Mouse (Mus musculus): ENCODE measurements around the gene Samd14.

Gene Samd14

GRCm38 (mm10) chr11:94989562-94990017 is 20.1 kb upstream of the Samd14 start:
- peak; percentile 85 for DNase-seq (ENCODE audit: extremely low read depth, insufficient read length, low spot score)

GRCm38 (mm10) chr11:94990102-94990748 is 19.5 kb upstream of the Samd14 start:
- no peak for DNase-seq (ENCODE audit: extremely low read depth, insufficient read length, low spot score)

- DNase-seq (ENCODE audit: extremely low read depth, insufficient read length, low spot score): peak; percentile 89
Measured at GRCm38 (mm10) chr11:94990749-94991577, 18.7 kb upstream of the Samd14 start, which contains the start of gene Ppp1r9b. Gene Ppp1r9b, plus strand, starts transcription at chr11:94991035.

- DNase-seq (ENCODE audit: extremely low read depth, insufficient read length, low spot score): peak; percentile 78
Measured at GRCm38 (mm10) chr11:94991641-94992479, 17.8 kb upstream of the Samd14 start.

- no peak for DNase-seq (ENCODE audit: extremely low read depth, insufficient read length, low spot score)
Measured at GRCm38 (mm10) chr11:94992480-94992753, 17.3 kb upstream of the Samd14 start.

- DNase-seq (ENCODE audit: extremely low read depth, insufficient read length, low spot score): peak; percentile 77
Measured at GRCm38 (mm10) chr11:94992754-94993606, 16.7 kb upstream of the Samd14 start.

- DNase-seq (ENCODE audit: extremely low read depth, insufficient read length, low spot score): no peak
Measured at GRCm38 (mm10) chr11:94994208-94994814, 15.4 kb upstream of the Samd14 start.

- no peak for DNase-seq (ENCODE audit: extremely low read depth, insufficient read length, low spot score)
Measured at GRCm38 (mm10) chr11:94994947-94995772, 14.5 kb upstream of the Samd14 start.

- DNase-seq (ENCODE audit: extremely low read depth, insufficient read length, low spot score): no peak
Measured at GRCm38 (mm10) chr11:94996101-94996500, 13.6 kb upstream of the Samd14 start.

GRCm38 (mm10) chr11:94996984-94997383 is 12.7 kb upstream of the Samd14 start:
- DNase-seq (ENCODE audit: extremely low read depth, insufficient read length, low spot score): no peak

GRCm38 (mm10) chr11:94997596-94997995 is 12.1 kb upstream of the Samd14 start:
- no peak for DNase-seq (ENCODE audit: extremely low read depth, insufficient read length, low spot score)

GRCm38 (mm10) chr11:94998041-94998531 is 11.6 kb upstream of the Samd14 start:
- no peak for DNase-seq (ENCODE audit: extremely low read depth, insufficient read length, low spot score)

- DNase-seq (ENCODE audit: extremely low read depth, insufficient read length, low spot score): no peak
Measured at GRCm38 (mm10) chr11:95000128-95000527, 9.6 kb upstream of the Samd14 start.

- DNase-seq (ENCODE audit: extremely low read depth, insufficient read length, low spot score): no peak
Measured at GRCm38 (mm10) chr11:95000548-95000947, 9.1 kb upstream of the Samd14 start.

- peak; percentile 66 for DNase-seq (ENCODE audit: extremely low read depth, insufficient read length, low spot score)
Measured at GRCm38 (mm10) chr11:95001058-95001457, 8.6 kb upstream of the Samd14 start.

- no peak for DNase-seq (ENCODE audit: extremely low read depth, insufficient read length, low spot score)
Measured at GRCm38 (mm10) chr11:95001584-95002347, 7.9 kb upstream of the Samd14 start.

- DNase-seq (ENCODE audit: extremely low read depth, insufficient read length, low spot score): no peak
Measured at GRCm38 (mm10) chr11:95002705-95003104, 7.0 kb upstream of the Samd14 start.

Measured in 3134 (cell line).